Mouse (Mus musculus) megakaryocyte, embryonic 14.5 days (primary cell): ENCODE measurements at regions not wholly inside any gene's neighbourhood (a gene's known extent, or its start where the extent isn't known, plus 50 kb on each side); places are given as distances from the start of the nearest gene placed in this dataset.

Experiments used
- H3K27me3 ChIP-seq: replicated peaks from 2 replicates; pipeline ENCODE3; 2012; ENCODE audit warnings: inconsistent platforms
- H3K36me3 ChIP-seq: replicated peaks from 2 replicates; pipeline ENCODE3; 2012; ENCODE audit warnings: low read length, inconsistent platforms, mixed read lengths
- H3K4me1 ChIP-seq: 2 replicates; pipeline ENCODE4 v1.6.1; 2012; ENCODE audit warnings: inconsistent platforms
- H3K4me3 ChIP-seq: replicated peaks from 2 replicates; pipeline ENCODE3; 2012; ENCODE audit warnings: moderate library complexity, mild to moderate bottlenecking, inconsistent platforms
- H3K9me3 ChIP-seq: 2 replicates; pipeline ENCODE4 v1.6.1; 2012; ENCODE audit warnings: inconsistent platforms
- FLI1 ChIP-seq: IDR thresholded peaks from 2 replicates; pipeline ENCODE4 v1.6.1; 2012; ENCODE audit warnings: low read length, inconsistent platforms, mixed read lengths
- GATA1 ChIP-seq: IDR thresholded peaks from 3 replicates; pipeline ENCODE4 v1.6.1; 2012; ENCODE audit warnings: mixed read lengths, low read length, inconsistent platforms, borderline replicate concordance

GRCm38 (mm10) chr8:89673911-89674310, 629.9 kb upstream of the Sall1 start:
- peaks cover 25% of the 10 kb centered on the region for H3K9me3 ChIP-seq
- TF ChIP-seq FLI1 (no peak), GATA1 (no peak)
- no peak overlapping the region for H3K4me3 ChIP-seq
- H3K36me3 ChIP-seq: no peaks in the 10 kb centered on the region
- no peaks in the 10 kb centered on the region for H3K4me1 ChIP-seq
- H3K27me3 ChIP-seq: no peaks in the 10 kb centered on the region

GRCm38 (mm10) chr8:89672631-89673030, 628.7 kb upstream of the Sall1 start:
- no peaks in the 10 kb centered on the region for H3K4me1 ChIP-seq
- H3K27me3 ChIP-seq: no peaks in the 10 kb centered on the region
- H3K9me3 ChIP-seq: peaks cover 25% of the 10 kb centered on the region
- TF ChIP-seq FLI1: no peak
- no peak for TF ChIP-seq GATA1
- H3K4me3 ChIP-seq: no peak overlapping the region
- H3K36me3 ChIP-seq: no peaks in the 10 kb centered on the region

DNA sequence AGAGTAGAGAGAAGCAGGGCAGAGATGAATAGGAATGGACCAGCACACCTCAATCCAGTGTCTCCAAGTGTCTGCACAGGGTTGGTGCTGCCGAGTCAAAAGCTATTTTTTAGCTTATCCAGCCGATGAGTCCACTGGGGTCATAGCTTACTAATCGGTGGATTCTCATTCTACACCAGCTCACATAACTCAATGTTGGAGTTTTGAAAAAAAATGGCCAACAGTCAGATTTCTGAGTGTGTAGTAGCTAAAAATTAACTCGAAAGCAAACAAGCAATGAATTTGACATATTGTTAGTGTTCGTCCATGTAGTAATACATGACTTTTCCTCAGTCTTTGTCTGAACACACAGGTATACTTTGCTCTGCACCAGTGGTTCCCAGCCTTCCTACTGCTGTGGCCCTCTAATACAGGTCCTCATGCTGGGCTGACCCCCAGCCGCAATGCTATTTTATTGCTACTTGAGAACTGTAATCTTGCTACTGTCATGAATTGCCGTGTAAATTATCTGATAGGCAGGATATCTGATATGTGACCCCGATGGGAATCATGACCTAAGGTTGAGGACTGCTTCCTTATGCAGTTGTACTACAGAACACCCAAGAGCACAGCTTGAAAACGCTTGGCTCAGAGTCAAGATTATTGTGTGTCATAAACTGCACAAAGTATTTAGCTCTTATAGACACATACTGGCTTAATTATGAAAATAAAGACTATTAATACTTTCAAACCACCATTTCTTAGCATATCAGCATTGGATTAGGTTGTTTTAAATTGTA, 621.1 kb upstream of the Sall1 start:
- peaks cover 28% of the 10 kb centered on the region for H3K9me3 ChIP-seq
- H3K4me3 ChIP-seq: no peak overlapping the region
- TF ChIP-seq FLI1: no peak
- no peak for TF ChIP-seq GATA1

DNA sequence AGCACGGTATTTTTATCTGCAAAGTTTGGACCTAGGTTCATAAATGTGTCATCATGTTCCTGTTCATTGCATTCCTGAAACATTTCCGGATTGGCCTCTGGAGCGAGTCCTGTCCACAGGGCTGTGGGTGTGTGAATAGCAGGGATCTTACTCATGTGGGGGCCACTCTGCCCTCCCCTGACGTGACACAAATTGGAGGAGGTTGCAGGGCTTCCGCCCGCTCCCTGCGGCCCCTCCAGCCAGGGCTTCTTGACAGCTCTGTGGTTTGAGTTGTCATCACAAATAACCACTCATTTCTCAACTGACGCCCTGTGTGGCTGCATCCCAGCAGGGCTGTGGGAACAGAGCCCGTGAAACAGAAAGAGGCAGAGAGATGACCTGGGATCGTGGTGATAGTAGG, 619.9 kb upstream of the Sall1 start:
- TF ChIP-seq GATA1: no peak
- TF ChIP-seq FLI1: no peak
- Histone ChIP-seq H3K4me1 (peaks cover 3% of the 10 kb centered on the region; the same call in 1 of the 2 replicates), H3K36me3 (no peaks in the 10 kb centered on the region), H3K9me3 (peaks cover 21% of the 10 kb centered on the region), H3K4me3 (peak overlapping the region; percentile 2), H3K27me3 (no peaks in the 10 kb centered on the region)

More for the DNA sequence above, 621.1 kb upstream of the Sall1 start:
- Histone ChIP-seq H3K27me3 (no peaks in the 10 kb centered on the region), H3K36me3 (no peaks in the 10 kb centered on the region), H3K4me1 (peaks cover 3% of the 10 kb centered on the region; the same call in 1 of the 2 replicates)

DNA sequence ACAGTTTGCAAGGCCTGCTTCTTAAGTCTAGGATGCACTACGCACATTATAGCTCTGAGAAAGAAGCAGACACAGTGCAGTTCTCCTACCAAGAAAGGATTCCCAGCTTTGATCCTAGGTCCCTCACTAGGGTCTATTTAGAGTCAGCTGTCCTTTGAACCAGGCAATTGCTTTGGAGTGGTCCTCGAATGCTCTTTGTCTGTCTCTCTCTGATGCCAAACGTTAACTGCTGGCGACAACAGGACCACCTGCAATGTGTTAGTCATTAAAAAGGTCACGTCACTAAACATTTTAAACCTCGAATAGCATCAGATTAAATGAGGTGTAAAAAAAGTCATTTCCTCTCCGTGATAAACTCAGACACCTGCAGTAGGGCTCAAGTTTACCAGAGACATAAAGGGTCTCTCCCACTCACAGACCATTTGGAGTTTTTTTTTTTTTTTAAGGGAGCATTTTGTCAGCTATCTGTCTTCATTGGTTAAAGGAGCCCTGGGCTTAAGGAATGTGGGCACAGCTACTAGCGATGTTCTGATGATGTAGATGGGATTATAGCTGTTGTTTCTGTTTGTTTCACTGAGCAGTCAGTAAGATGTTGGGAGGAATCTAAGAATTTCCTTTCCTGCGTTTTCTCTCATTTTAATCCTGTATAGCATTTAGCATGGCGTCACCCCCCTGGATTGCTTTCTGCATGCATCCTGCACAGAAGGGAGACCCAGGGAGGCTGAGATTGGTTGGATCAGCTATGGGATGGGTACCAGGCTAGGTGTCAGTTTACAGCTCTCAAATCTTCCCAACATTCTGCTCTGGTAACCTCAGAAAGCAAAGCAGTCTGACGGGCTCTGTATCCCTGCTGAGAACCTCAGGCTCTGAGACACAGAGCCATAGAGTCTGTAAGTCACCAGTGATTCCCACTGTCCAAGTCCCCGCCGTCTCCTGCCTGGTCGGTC, 615.3 kb upstream of the Sall1 start:
- no peak for TF ChIP-seq GATA1
- TF ChIP-seq FLI1: no peak
- no peaks in the 10 kb centered on the region for H3K36me3 ChIP-seq

GRCm38 (mm10) chr8:89655369-89655768, 611.4 kb upstream of the Sall1 start:
- no peaks in the 10 kb centered on the region for H3K27me3 ChIP-seq
- H3K4me1 ChIP-seq: no peaks in the 10 kb centered on the region
- TF ChIP-seq GATA1 (no peak), FLI1 (no peak)
- H3K9me3 ChIP-seq: peaks cover 37% of the 10 kb centered on the region
- no peaks in the 10 kb centered on the region for H3K36me3 ChIP-seq
- no peak overlapping the region for H3K4me3 ChIP-seq

More for the DNA sequence above, 615.3 kb upstream of the Sall1 start:
- H3K27me3 ChIP-seq: no peaks in the 10 kb centered on the region
- H3K9me3 ChIP-seq: peaks cover 28% of the 10 kb centered on the region
- no peak overlapping the region for H3K4me3 ChIP-seq
- peaks cover 3% of the 10 kb centered on the region; the same call in 1 of the 2 replicates for H3K4me1 ChIP-seq

DNA sequence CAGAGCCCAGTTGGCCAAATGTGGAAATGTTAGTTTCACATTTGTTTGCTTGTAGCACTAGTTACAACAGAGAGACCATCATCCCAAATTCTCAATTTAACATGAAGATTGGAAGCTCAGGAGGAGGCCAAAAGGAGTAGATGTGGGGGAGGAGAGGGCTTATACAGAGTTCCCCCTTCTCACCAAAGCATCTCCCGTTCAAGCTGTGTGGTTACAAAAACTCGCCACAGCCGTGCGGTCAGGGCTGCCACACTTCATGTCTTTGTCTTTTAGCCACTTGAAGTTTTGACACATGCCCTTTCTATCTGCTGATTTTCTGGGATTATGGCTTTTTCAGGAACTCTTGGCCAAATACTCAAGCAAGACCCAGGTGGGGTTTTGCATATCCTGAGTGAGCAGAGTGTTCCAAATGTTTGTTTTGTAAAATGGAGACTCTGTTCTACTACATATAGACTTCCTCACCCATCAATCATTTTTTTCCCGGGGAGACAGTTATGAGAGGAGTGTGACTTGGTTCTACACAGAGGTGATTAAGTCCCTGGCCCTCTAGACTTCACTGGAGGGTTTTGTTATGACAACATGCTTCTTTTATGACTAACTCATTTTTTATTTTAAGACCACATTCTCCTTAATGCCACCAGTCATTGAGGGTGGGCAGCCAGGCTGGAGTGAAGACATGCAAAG, 605.4 kb upstream of the Sall1 start:
- Histone ChIP-seq H3K4me1 (no peaks in the 10 kb centered on the region), H3K36me3 (no peaks in the 10 kb centered on the region), H3K4me3 (no peak overlapping the region), H3K9me3 (peaks cover 22% of the 10 kb centered on the region), H3K27me3 (no peaks in the 10 kb centered on the region)
- TF ChIP-seq GATA1 (no peak), FLI1 (no peak)

GRCm38 (mm10) chr8:89646946-89647345, 603.0 kb upstream of the Sall1 start:
- peaks cover 14% of the 10 kb centered on the region; the same call in 1 of the 2 replicates for H3K9me3 ChIP-seq
- no peak overlapping the region for H3K4me3 ChIP-seq
- no peak for TF ChIP-seq FLI1
- TF ChIP-seq GATA1: no peak
- no peaks in the 10 kb centered on the region for H3K36me3 ChIP-seq
- no peaks in the 10 kb centered on the region for H3K4me1 ChIP-seq
- no peaks in the 10 kb centered on the region for H3K27me3 ChIP-seq

DNA sequence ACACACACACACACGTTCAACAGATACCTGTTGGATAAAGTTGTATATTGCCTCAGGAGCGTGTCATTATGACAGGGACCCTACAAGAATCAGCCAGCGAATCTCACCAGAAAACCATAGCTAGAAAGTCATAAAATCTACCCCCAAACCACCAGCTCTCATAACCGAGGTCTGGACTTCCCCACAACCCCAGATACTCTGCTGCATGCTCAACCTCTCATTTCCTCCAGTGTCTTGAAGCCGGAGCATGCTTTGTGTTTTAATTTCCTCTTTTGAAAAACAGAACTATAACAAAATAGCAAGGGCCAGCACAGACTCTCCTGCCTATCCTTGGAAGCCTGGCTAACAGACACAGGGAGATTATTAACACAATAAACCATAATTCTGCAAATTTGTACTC, 597.4 kb upstream of the Sall1 start:
- TF ChIP-seq GATA1 (no peak), FLI1 (no peak)
- no peaks in the 10 kb centered on the region for H3K4me1 ChIP-seq
- no peaks in the 10 kb centered on the region for H3K27me3 ChIP-seq
- no peaks in the 10 kb centered on the region for H3K36me3 ChIP-seq
- H3K9me3 ChIP-seq: peaks cover 9% of the 10 kb centered on the region; the same call in 1 of the 2 replicates
- no peak overlapping the region for H3K4me3 ChIP-seq
